Mouse (Mus musculus) ovary, adult 2 months (tissue): ENCODE results near the gene Foxo6. TPM values are rescaled to one million over a fixed set of nuclear protein-coding genes. Genes with fewer than 3 reads are reported as not detected.

Source experiments
- polyA plus RNA-seq: library from polyadenylated mRNA; depleted of rRNA; stranded (reverse); fragments of >200 nt; gene quantifications from 2 replicates; pipeline ENCODE4 v1.2.3, GENCODE M21; 2012; rRNA removed

The Foxo6 gene
- polyA plus RNA-seq: 12.8 and 16.8 TPM in 2 replicates

GRCm38 (mm10) chr4:120287290-120288111 lies at the start of gene Foxo6:
Gene Foxo6 (minus strand): TSS chr4:120287349.

Other genes starting within 250 kb of the Foxo6 start
- not detected in 2 replicates for gene AL607142.1, start 222.4 kb downstream of the Foxo6 start, polyA plus RNA-seq
- gene Edn2, start 126.1 kb downstream of the Foxo6 start, polyA plus RNA-seq: 6.4 and 32.1 TPM in 2 replicates
- 37.3 and 49.0 TPM in 2 replicates for gene Scmh1, start 117.9 kb upstream of the Foxo6 start, polyA plus RNA-seq
- 0.14 and 0.21 TPM in 2 replicates for gene Slfnl1, start 244.9 kb upstream of the Foxo6 start, polyA plus RNA-seq